Mouse (Mus musculus) CD4-positive helper T cell, adult 2 months (primary cell): ENCODE results near the gene Efs.

Experiments used
- DNase-seq: peaks from one replicate; pipeline ENCODE4 v3.0.0-alpha.2; 2012; ENCODE audit warnings: low read depth, missing footprints, low spot score

Gene Efs

DNA sequence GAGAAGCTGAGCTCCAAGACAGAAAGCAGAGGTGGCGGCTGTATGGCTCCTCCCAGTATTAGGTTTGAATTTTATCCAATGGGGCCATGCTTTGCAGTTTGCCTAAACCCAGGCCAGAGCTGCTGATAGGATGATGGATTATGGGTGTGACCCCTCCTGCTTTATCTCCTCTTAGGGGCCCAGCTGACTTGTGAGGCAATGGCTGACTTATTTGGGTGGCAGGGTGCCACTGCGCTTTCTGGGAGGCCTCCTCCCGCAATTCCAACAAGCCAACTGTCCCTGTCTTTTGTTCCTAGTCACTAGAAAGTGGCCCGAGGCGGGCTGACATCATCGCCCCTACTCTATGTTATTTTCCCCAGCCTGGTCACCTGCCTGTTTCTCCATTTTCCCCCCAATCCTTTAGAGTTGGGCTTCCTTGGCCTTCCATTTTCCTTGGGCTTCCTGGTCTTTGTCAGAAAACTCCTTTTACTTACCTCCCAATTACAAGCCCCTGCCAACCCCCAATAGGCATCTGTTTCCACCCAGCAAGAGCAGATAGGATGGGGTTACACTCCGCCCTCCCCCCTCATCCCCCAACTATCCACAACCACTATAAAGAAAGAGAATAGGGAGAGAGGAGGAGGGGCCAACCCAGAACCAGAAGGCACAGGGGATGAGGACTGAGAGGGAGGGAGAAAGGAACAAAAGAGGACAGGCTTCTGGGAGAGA is 1.1 kb downstream of the Efs start:
- no peak for DNase-seq

- DNase-seq, result no peak
These were observed 5.7 kb downstream of the Efs start for GRCm38 (mm10) chr14:54920076-54920685.

DNA sequence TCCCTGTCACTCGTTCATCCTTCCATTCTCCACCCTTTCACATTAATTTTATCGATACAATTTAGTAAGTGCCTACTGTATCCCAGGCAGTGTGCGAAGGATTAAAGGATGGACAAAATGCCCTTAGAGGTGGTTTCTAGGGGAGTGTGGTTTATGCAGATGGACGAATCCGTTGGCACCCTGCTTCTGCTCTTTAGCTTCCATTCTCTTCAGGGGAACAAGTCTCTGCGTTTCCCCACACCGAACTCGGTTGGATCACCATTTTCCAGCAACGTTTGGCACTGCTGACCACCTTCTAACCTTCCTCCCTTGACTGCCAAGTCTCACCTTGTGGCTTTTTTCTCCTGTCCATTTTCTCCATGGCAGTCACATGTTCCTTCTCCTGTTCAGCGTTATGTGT is 12.6 kb downstream of the Efs start:
- DNase-seq, result no peak

- DNase-seq, result peak; percentile 44
These were observed 13.0 kb downstream of the Efs start, which contains the start of gene Slc22a17 for GRCm38 (mm10) chr14:54912886-54913285. Gene Slc22a17 (minus strand): TSS chr14:54913132.

DNA sequence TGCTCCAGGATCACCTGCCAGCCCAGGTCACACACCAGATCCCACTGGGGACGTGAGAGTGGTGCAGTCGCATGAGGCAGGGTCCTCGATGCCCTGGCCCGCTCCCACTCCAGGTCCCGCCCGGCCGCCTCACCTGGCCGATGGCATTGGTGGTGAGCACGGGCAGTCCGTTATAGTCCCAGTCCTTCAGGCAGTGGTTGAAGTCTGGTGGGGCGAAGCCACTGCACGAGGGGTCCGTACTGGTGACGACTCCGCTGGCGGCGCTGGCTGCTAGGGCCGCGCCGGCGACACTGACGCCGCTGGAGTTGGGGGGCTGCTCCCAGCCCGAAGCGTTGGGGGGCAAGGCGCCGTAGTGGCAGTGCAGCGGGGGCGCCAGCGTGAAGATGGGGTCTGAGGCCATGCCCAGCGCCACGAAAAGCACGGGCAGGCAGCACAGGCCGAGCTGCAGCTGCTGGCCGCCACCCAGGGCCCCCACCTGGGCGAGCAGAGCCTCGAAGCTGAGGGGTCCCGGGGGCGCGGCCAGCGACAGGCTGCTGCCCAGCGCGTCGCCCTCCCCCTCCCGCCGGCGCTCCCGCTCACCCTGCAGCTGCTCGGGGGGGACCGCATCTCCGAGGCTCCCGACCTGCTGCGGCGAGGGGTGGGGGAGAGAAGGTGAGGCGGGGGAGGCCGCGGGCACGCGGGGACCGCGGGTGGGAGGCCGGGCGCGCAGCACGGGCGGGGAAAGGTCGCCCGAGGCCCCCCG is 13.6 kb downstream of the Efs start:
- DNase-seq, result no peak

GRCm38 (mm10) chr14:54908682-54909081 is 17.2 kb downstream of the Efs start:
- DNase-seq, result no peak

- no peak for DNase-seq
These were observed 22.3 kb downstream of the Efs start for GRCm38 (mm10) chr14:54903641-54904040.

DNA sequence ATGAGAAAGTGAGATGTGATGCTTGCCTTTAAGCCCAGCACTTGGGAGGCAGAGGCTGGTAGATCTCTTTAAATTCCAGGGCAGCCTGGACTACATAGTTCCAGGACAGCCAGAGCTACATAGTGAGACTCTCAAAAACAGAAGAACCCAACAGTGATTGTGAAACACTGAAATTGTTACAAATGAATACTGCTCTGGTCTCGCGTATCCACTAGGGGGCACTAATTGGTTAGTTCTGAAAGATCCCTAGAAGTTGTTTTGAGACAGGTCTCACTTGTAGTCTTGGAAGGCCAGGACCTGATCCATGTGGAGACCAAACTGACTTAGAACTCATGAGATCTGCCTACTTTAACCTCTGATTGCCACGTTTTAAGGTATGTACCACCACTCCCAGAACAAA is 25.5 kb downstream of the Efs start:
- DNase-seq, result peak; percentile 65

GRCm38 (mm10) chr14:54897445-54897844 is 28.5 kb downstream of the Efs start:
- no peak for DNase-seq

- DNase-seq, result no peak
These were observed 31.4 kb downstream of the Efs start for GRCm38 (mm10) chr14:54894296-54895151.

- DNase-seq, result peak; percentile 100
These were observed 32.2 kb downstream of the Efs start for GRCm38 (mm10) chr14:54893651-54894181.

DNA sequence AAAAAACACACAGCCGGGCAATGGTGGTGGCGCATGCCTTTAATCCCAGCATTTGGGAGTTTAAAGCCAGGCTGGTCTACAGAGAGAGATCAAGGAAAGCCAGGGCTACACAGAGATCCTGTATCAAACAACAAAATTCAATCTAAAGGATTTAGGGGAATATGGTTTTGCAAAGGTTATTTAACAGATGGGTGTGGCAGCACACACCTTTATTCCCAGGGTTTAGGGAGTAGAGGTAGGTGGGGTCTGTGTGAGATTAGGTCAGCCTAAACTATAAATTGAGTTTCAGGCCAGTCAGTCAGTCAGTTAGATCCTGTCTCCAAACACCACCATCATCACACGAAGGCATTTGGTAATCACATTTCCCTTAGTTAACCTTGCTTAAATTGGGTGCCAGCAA is 33.7 kb downstream of the Efs start, which contains the start of gene Pabpn1:
Gene Pabpn1, plus strand, starts transcription at position 301 of the 400 bp plus-strand sequence.
- no peak for DNase-seq

DNA sequence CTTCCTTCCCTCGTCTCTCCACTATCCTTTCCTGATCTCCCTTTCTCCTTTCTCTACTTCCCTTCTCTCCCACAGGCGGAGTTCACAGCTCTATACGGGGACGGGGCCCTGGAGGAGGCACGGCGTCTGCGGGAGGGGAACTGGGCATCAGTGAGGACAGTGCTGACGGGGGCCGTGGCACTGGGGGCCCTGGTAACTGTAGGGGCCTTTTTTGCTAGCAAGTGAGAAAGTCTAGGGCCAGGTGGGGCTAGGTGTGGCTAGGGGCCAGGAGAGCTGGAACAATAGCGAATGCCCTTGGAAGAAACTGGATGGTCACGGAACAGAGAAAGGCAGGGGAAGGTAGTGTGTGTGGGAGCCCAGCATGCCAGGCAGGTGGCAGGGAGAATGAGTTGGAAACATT is 40.6 kb downstream of the Efs start:
- DNase-seq, result no peak

DNA sequence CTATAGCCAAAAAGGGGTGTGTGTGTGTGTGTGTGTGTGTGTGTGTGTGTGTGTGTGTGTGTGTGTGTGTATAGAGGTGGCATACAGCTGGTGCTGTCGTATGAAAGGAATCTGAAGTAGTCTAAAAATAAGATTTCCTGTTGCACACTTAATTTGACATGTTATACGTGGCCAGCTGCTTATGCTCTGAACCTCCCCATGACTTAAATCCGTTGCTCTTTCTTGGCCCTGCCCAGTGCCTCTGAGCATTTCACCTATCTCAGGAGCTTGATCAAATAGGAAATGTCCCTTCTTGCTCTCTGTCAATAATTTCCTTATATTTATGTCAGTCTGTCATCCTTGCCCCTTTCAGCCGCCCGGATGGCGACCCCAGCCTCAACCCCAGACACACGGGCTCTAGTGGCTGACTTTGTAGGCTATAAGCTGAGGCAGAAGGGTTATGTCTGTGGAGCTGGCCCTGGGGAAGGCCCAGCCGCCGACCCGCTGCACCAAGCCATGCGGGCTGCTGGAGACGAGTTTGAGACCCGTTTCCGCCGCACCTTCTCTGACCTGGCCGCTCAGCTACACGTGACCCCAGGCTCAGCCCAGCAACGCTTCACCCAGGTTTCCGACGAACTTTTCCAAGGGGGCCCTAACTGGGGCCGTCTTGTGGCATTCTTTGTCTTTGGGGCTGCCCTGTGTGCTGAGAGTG is 41.8 kb downstream of the Efs start:
- no peak for DNase-seq

DNA sequence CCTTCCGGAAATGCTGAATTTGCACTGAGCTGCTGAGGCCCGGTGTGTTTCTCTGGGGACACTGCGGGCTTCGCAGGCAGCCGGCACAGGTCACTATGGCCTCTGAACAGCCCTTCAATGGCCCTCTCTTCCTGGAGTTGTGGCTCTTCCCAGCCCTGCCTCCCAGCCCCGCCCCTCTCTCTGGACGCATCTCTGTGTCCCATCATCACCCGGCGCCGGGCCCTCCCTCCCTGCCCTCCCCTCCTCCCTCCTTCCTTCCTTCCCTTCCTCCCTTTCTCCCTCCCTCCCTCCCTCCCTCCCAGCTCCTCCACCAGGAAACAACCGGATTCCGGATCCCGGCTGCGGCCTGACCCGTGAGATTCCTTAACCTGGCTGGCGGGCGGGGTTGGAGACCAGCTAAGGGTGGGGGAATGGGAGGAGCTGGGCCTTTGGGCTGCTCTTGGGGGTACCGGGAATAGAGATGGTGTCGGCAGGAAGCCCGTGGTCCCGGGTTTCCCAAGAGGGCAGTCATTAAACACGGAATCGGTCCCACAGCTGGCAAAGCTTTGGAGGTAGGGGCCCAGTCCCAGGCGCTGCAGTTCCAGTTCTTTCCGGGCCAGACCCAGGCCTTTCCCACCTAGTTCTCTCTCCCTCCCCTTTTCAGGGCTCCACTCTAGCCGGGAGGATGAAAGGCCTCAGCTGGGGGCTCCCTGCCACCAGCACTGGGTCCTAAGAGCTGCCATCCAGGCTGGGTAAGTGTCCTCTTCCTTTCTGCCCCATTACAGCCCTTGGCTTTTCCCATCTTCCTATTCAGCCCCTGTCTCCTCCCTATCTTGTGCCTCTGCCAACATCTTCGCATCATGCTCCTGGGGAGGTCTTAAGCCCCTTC is 42.5 kb downstream of the Efs start, which contains the start of the genes Bcl2l2 and Gm20521:
Gene Bcl2l2, plus strand, starts transcription at position 224 of the 868 bp plus-strand sequence.
Gene Gm20521, plus strand, starts transcription at position 288 of the 868 bp plus-strand sequence.
- DNase-seq, result peak; percentile 56

GRCm38 (mm10) chr14:54877048-54877715 is 48.7 kb downstream of the Efs start, which contains the start of gene Ppp1r3e:
Gene Ppp1r3e (minus strand): TSS chr14:54877550.
- DNase-seq, result peak; percentile 84

- DNase-seq, result peak; percentile 92
These were observed 49.3 kb downstream of the Efs start for GRCm38 (mm10) chr14:54876539-54877047.

DNA sequence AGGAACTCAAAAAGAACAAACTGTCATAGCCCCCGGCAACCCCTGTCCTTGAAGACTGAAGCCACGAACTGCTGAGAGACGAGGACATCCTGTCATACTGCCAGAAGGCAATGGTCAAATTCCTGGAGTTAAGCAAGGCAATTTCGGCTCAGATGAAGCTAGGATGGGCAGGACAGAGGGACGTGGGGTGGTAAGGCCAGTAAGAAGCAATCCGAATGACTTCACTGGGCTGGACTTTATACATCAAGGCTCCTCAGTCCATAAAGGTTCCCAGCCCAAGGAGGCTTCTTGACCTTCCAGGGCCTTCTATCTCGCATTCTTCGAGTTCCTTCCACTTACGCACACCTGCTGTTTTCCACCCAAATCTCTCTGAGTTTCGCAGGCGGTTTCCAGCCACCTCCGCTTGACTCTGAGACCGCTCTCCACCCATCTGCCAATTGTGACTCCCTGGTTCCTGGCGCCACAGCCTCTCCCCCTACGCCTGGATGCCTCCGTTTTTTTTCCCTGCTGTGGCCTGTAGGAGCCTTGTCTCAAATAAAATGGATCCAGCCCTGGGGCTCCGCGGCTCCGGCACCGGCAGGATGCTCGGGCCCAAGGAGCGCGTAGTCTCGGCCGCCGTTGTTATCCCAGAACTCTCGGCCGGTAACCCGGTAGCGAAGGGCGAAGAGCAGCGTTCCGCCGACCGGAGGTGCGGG is 49.9 kb downstream of the Efs start:
- DNase-seq, result no peak
